Mouse (Mus musculus) neural tube, embryonic 15.5 days (tissue): ENCODE measurements around the gene Ttc7. TPM values are rescaled to one million over a fixed set of nuclear protein-coding genes. Genes with fewer than 3 reads are reported as not detected.

Experiments
- ATAC-seq: fragments of 200-750 bp; cut with Nextera tagmentation; 2 replicates; pipeline ENCODE4 v1.8.0; 2017; ENCODE audit warnings: mild to moderate bottlenecking, moderate TSS enrichment, moderate library complexity; ENCODE audit not compliant: low FRiP score
- H3K27ac ChIP-seq: fragments of 300-500 bp; sonication (generic); replicated peaks from 2 replicates; pipeline ENCODE4 v1.5.1; 2015; ENCODE audit warnings: mild to moderate bottlenecking, inconsistent platforms
- H3K27me3 ChIP-seq: fragments of 300-500 bp; sonication (generic); replicated peaks from 2 replicates; pipeline ENCODE4 v1.6.1; 2015; ENCODE audit warnings: inconsistent platforms
- H3K36me3 ChIP-seq: fragments of 300-500 bp; sonication (generic); 2 replicates; pipeline ENCODE4 v1.6.1; 2015; ENCODE audit warnings: inconsistent platforms
- H3K4me1 ChIP-seq: fragments of 300-500 bp; sonication (generic); 2 replicates; pipeline ENCODE4 v1.6.1; 2015; ENCODE audit warnings: inconsistent platforms
- H3K4me2 ChIP-seq: fragments of 300-500 bp; sonication (generic); 2 replicates; pipeline ENCODE4 v1.6.1; 2015; ENCODE audit warnings: inconsistent platforms, mild to moderate bottlenecking, moderate library complexity
- H3K4me3 ChIP-seq: fragments of 300-500 bp; sonication (generic); replicated peaks from 2 replicates; pipeline ENCODE4 v1.5.1; 2015; ENCODE audit warnings: mild to moderate bottlenecking, inconsistent platforms
- H3K9ac ChIP-seq: fragments of 300-500 bp; sonication (generic); replicated peaks from 2 replicates; pipeline ENCODE4 v1.6.1; 2015; ENCODE audit warnings: mild to moderate bottlenecking, inconsistent platforms
- H3K9me3 ChIP-seq: fragments of 300-500 bp; sonication (generic); replicated peaks from 2 replicates; pipeline ENCODE4 v1.6.1; 2016; ENCODE audit warnings: inconsistent platforms
- WGBS: fragments of 180-500 bp; shearing (Covaris S2); methylation state at CpG from one replicate; pipeline ENCODE4 v1.1.7; 2015; ENCODE audit warnings: mixed read lengths; 5-methylcytosine and 5-hydroxymethylcytosine counted together
- polyA plus RNA-seq: library from polyadenylated mRNA; unstranded; fragments of >200 nt; fragmentation: Nextera tagmentation; extraction: Ambion mirVana; gene quantifications from 2 replicates; pipeline ENCODE4 v1.2.1, GENCODE M21; 2015

Gene Ttc7
- polyA plus RNA-seq: 7.2 and 12.0 TPM in 2 replicates

- H3K27me3 ChIP-seq: peaks cover 15% of the 10 kb centered on the region
- peak within 1 kb of the TSS; percentile 87 for H3K27ac ChIP-seq
- peak within 1 kb of the TSS; percentile 87 for H3K4me2 ChIP-seq
- H3K36me3 ChIP-seq: no peaks in the 10 kb centered on the region
- peaks cover 33% of the 10 kb centered on the region for H3K4me1 ChIP-seq
- peak within 1 kb of the TSS; percentile 78 for H3K9ac ChIP-seq
- under 1% methylated on average over 30 of the region's 38 CpGs for WGBS
- peak; percentile 94 for ATAC-seq
- peak within 1 kb of the TSS; percentile 69 for H3K4me3 ChIP-seq
- no peaks in the 10 kb centered on the region for H3K9me3 ChIP-seq
Measured at GRCm38 (mm10) chr17:87282706-87283053, at the start of gene Ttc7. Gene Ttc7 (plus strand): TSS chr17:87282886.

- peaks cover 11% of the 10 kb centered on the region for H3K4me1 ChIP-seq
- whole genome bisulfite sequencing: 88% methylated on average over 6 of the region's 6 CpGs
- no peak overlapping the region for H3K27ac ChIP-seq
- no peaks in the 10 kb centered on the region for H3K27me3 ChIP-seq
- H3K4me3 ChIP-seq: no peak overlapping the region
- ATAC-seq: no peak
- no peak overlapping the region for H3K4me2 ChIP-seq
- no peaks in the 10 kb centered on the region for H3K9me3 ChIP-seq
- H3K36me3 ChIP-seq: no peaks in the 10 kb centered on the region
- no peak overlapping the region for H3K9ac ChIP-seq
Measured at GRCm38 (mm10) chr17:87235019-87235418, 47.7 kb upstream of the Ttc7 start.

DNA sequence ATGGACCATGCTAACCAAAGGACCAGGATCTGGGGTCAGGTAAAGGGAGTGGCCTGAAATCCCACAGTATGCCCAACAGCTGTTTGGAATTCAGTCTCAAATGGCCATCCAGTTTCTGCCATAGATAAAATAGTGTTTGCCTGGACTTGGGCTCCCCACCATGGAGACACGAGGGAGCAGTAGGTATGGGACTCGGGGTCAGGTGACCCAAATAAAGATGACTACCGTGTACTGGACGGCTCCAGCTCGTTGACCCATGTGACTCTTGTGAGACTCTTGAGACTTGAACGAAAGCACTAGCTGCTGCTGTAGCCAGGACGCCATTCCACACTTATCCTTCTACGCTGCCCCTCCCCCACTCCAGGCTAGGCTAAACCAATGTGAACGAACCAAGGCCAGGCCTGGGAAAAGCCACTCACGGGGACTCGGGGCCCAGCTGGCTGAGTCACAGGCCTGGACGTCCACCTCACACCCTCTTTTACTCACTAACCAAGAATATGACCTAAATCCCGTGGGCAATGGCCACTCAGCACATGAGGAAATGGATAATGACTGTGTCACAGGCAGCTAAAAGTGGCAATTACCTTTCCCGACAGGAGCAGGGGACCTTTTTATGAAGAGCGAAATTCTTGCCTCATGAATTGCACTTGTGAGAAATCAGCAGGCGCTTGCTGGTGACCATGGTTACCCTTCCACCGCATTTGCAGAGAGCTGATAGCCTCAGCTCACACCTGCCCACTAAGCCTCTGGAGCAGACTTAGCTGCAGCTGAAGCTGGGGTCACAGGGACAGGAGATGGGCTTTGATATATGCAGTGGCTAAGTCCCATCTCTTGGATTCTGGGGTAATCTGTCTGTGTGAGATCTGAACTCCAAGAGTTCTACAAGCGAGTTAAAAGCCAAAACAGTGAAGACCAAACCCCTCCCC is 45.7 kb upstream of the Ttc7 start:
- peak; percentile 72; the same call in 1 of the 2 replicates for ATAC-seq
- H3K9ac ChIP-seq: no peak overlapping the region
- no peak overlapping the region for H3K4me2 ChIP-seq
- H3K4me1 ChIP-seq: peaks cover 11% of the 10 kb centered on the region
- WGBS: 42% methylated on average over 18 of the region's 18 CpGs
- peak overlapping the region; percentile 43 for H3K27ac ChIP-seq
- H3K36me3 ChIP-seq: no peaks in the 10 kb centered on the region
- H3K4me3 ChIP-seq: no peak overlapping the region
- H3K27me3 ChIP-seq: no peaks in the 10 kb centered on the region
- no peaks in the 10 kb centered on the region for H3K9me3 ChIP-seq

- Histone ChIP-seq H3K4me1 (peaks cover 11% of the 10 kb centered on the region), H3K27ac (0 out of 2 replicates have a peak overlapping the region, but pooled peaks have one; percentile 43), H3K4me2 (no peak overlapping the region), H3K27me3 (no peaks in the 10 kb centered on the region), H3K4me3 (no peak overlapping the region), H3K9me3 (no peaks in the 10 kb centered on the region), H3K9ac (no peak overlapping the region), H3K36me3 (no peaks in the 10 kb centered on the region)
- WGBS: 86% methylated on average over 11 of the region's 11 CpGs
- ATAC-seq: no peak
Measured at GRCm38 (mm10) chr17:87237826-87238225, 44.9 kb upstream of the Ttc7 start.

DNA sequence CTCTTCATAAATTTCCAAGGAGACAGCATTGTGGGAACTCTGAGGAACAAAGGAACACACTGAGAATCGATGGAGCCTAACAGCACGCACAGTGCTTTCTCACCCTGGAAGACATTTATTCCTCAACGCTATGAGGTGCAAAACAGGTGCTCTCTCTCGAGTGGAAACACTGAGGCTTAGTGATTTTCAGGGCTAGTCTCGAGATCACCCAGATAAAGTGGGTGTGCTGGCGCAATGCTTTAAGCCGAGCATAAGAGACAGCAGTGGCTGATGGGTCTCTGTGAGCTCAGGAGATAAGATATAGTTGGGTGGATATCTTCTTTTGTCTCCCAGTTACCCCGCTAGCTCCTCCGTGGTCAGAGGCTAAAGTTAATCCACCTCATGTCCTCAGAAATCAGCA is 36.6 kb upstream of the Ttc7 start:
- H3K4me1 ChIP-seq: 0 out of 2 replicates have a peak, but pooled peaks cover 4% of the 10 kb centered on the region
- no peak for ATAC-seq
- H3K4me3 ChIP-seq: no peak overlapping the region
- H3K27ac ChIP-seq: no peak overlapping the region
- H3K27me3 ChIP-seq: no peaks in the 10 kb centered on the region
- H3K9ac ChIP-seq: no peak overlapping the region
- H3K4me2 ChIP-seq: no peak overlapping the region
- 67% methylated on average over 9 of the region's 9 CpGs for WGBS
- H3K36me3 ChIP-seq: no peaks in the 10 kb centered on the region
- H3K9me3 ChIP-seq: no peaks in the 10 kb centered on the region

- no peak overlapping the region for H3K27ac ChIP-seq
- no peaks in the 10 kb centered on the region for H3K27me3 ChIP-seq
- WGBS: 71% methylated on average over 8 of the region's 8 CpGs
- peaks cover 51% of the 10 kb centered on the region for H3K36me3 ChIP-seq
- no peaks in the 10 kb centered on the region for H3K4me1 ChIP-seq
- H3K9ac ChIP-seq: no peak overlapping the region
- ATAC-seq: no peak
- no peak overlapping the region for H3K4me2 ChIP-seq
- no peaks in the 10 kb centered on the region for H3K9me3 ChIP-seq
- no peak overlapping the region for H3K4me3 ChIP-seq
Measured at GRCm38 (mm10) chr17:87254384-87254783, 28.3 kb upstream of the Ttc7 start.

GRCm38 (mm10) chr17:87255672-87256071 is 27.0 kb upstream of the Ttc7 start:
- H3K4me2 ChIP-seq: no peak overlapping the region
- no peaks in the 10 kb centered on the region for H3K27me3 ChIP-seq
- no peak for ATAC-seq

GRCm38 (mm10) chr17:87263401-87263800 is 19.3 kb upstream of the Ttc7 start:
- H3K9ac ChIP-seq: no peak overlapping the region
- peaks cover 43% of the 10 kb centered on the region for H3K36me3 ChIP-seq
- peaks cover 15% of the 10 kb centered on the region for H3K4me1 ChIP-seq
- WGBS: 97% methylated on average over 6 of the region's 6 CpGs
- peaks cover 10% of the 10 kb centered on the region; the same call in 1 of the 2 replicates for H3K9me3 ChIP-seq
- H3K4me3 ChIP-seq: no peak overlapping the region
- no peak overlapping the region for H3K27ac ChIP-seq
- no peaks in the 10 kb centered on the region for H3K27me3 ChIP-seq
- no peak overlapping the region for H3K4me2 ChIP-seq
- no peak for ATAC-seq

More at GRCm38 (mm10) chr17:87255672-87256071, 27.0 kb upstream of the Ttc7 start:
- no peaks in the 10 kb centered on the region for H3K4me1 ChIP-seq
- no peak overlapping the region for H3K27ac ChIP-seq
- peaks cover 4% of the 10 kb centered on the region; the same call in 1 of the 2 replicates for H3K9me3 ChIP-seq
- H3K4me3 ChIP-seq: no peak overlapping the region
- H3K9ac ChIP-seq: no peak overlapping the region
- 83% methylated on average over 16 of the region's 16 CpGs for WGBS
- H3K36me3 ChIP-seq: peaks cover 64% of the 10 kb centered on the region

DNA sequence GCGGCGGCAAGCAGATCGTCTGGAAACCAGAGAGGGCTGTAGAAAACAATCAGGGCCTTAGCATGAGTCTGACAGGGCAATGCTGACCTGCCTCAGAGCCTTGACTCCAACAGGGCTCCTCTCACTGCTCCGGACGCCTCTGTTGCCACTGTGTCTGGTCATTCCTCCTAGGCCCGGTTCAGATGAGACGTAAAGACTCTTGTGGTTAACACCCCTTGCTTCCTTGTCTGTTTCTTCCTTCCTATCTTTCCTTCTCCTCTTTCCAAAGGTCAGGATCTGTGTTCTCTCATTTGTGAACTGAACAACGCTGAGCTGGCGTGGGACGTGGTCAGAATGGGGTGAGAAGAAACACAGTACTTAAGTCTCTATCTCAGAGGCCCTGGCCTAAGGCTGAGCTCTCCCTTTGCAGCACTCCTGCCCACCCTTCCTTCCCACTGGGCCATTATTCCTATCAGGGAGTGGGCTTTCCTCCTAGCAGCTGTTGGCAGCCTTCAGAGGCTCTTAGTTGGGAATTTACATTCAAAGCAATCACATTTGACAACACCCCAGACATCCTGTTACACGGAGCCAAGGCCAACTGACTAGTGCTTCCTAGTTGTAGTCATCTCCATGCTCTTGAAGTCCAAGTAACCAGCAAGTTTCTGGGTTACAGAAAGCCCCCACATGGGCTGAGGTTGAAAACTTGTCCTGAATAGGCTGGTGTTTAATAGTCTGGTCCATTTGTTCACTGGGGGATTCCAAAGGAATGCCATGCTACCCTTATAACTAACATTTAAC is 18.4 kb upstream of the Ttc7 start:
- peaks cover 17% of the 10 kb centered on the region for H3K4me1 ChIP-seq
- no peak for ATAC-seq
- H3K4me2 ChIP-seq: peak overlapping the region; percentile 67
- peak overlapping the region; percentile 91; the same call in 1 of the 2 replicates for H3K9ac ChIP-seq
- peaks cover 39% of the 10 kb centered on the region for H3K36me3 ChIP-seq
- H3K9me3 ChIP-seq: peaks cover 10% of the 10 kb centered on the region; the same call in 1 of the 2 replicates
- peak overlapping the region; percentile 72 for H3K4me3 ChIP-seq
- H3K27me3 ChIP-seq: no peaks in the 10 kb centered on the region
- 92% methylated on average over 11 of the region's 11 CpGs for WGBS
- H3K27ac ChIP-seq: no peak overlapping the region

GRCm38 (mm10) chr17:87264927-87265791 is 17.5 kb upstream of the Ttc7 start:
- peak; percentile 79 for ATAC-seq
- Histone ChIP-seq H3K36me3 (peaks cover 31% of the 10 kb centered on the region), H3K4me2 (peak overlapping the region; percentile 67), H3K9me3 (peaks cover 10% of the 10 kb centered on the region; the same call in 1 of the 2 replicates), H3K27ac (peak overlapping the region; percentile 51), H3K27me3 (no peaks in the 10 kb centered on the region), H3K9ac (peak overlapping the region; percentile 91), H3K4me3 (peak overlapping the region; percentile 72), H3K4me1 (peaks cover 23% of the 10 kb centered on the region)
- 7% methylated on average over 27 of the region's 28 CpGs for WGBS

GRCm38 (mm10) chr17:87265792-87266186 is 16.9 kb upstream of the Ttc7 start, which contains the start of gene Mcfd2:
Gene Mcfd2 (minus strand): TSS chr17:87265935.
- ATAC-seq: peak; percentile 90
- under 1% methylated on average over 41 of the region's 41 CpGs for WGBS

More at GRCm38 (mm10) chr17:87265792-87266186, 16.9 kb upstream of the Ttc7 start, which contains the start of gene Mcfd2:
- H3K9ac ChIP-seq: peak within 1 kb of the TSS; percentile 91
- H3K4me3 ChIP-seq: peak within 1 kb of the TSS; percentile 72
- H3K36me3 ChIP-seq: peaks cover 24% of the 10 kb centered on the region
- H3K4me2 ChIP-seq: peak within 1 kb of the TSS; percentile 67
- peak within 1 kb of the TSS; percentile 76 for H3K27ac ChIP-seq
- 0 out of 2 replicates have a peak, but pooled peaks cover 5% of the 10 kb centered on the region for H3K9me3 ChIP-seq
- no peaks in the 10 kb centered on the region for H3K27me3 ChIP-seq
- peaks cover 23% of the 10 kb centered on the region for H3K4me1 ChIP-seq
